Mouse (Mus musculus): ENCODE data around the gene Ermap. TPM values are rescaled to one million over a fixed set of nuclear protein-coding genes. Genes with fewer than 3 reads are reported as not detected.
A peak's percentile ranks its signal among the peaks of the same experiment; 100 is the strongest.

Ermap gene
- total RNA-seq (2014; rRNA removed) = 0.18 and 0.37 TPM in 2 replicates
- polyA plus RNA-seq (2015; fragmentation: Nextera tagmentation; extraction: Ambion mirVana) = 0.48 and 0.50 TPM in 2 replicates

DNA sequence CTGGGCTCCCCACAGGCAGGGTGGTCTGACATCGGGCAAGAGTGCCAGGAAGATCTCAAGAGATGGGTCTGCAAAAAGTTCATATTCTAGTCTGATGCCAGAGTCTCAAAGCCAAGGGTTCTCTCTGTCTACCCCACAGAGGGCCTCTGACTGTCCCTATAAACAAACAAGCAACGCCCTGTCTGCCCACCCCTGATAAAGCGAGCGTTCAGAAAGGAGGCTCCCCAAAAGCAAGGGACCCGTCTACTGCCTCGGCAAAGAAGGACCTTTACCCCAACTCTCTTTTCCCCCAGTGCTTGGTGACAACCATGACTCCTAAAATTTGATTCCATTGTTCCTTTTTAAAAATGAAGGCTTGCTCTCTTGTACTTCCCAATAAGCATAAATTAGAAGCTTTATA lies at the start of gene Ermap:
TSS of gene Ermap (minus strand) at position 148 of the 400 bp plus-strand sequence.
- DNase-seq (ENCODE audit: low spot score) (no peak), ATAC-seq (no peak)
- Histone ChIP-seq H3K9ac (replicated peaks; ENCODE audit: low read length) (no peak within 1 kb of the TSS), H3K4me3 (ENCODE audit: low read length) (no peak within 1 kb of the TSS), H3K27ac (no peak within 1 kb of the TSS), H3K9me3 (ENCODE audit: low read length) (no peaks in the 10 kb centered on the region), H3K4me1 (ENCODE audit: insufficient read depth, low read length) (no peaks in the 10 kb centered on the region), H3K27me3 (ENCODE audit: insufficient read depth, low read length) (no peaks in the 10 kb centered on the region), H3K36me3 (ENCODE audit: insufficient read depth, low read length) (no peaks in the 10 kb centered on the region), H3K4me2 (ENCODE audit: low read depth, low read length) (no peak within 1 kb of the TSS)
- no peak for TF ChIP-seq CTCF (IDR thresholded peaks at IDR 0.05; ENCODE audit: low read depth)
- WGBS = 43% methylated on average over 6 of the region's 6 CpGs

DNA sequence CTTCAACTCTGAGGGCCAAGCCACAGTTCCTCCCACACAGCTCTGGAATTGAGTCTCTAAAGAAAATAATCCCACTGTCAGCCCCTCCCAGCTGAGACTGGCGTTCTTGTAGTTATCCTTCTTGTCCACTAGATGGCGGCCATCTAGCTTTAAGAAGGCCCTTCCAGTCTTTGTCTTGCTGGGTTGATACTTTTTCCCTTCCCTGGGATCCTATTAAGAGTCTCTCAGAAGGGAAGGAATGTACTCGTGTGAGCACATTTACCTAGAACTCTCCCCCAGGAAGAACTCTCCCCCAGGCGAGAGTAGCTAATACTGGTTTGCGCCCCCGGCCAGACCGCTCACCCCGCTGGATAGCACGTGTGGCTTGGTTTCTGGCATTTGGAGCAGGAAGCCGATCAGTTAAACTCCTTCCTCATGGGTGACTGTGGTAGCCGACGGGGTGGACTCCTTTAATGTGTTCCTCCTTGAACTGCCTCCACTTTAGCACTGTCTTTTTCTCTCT lies 49.4 kb upstream of the Ermap start:
- Histone ChIP-seq H3K4me3 (ENCODE audit: low read length) (no peak overlapping the region), H3K9ac (replicated peaks; ENCODE audit: low read length) (no peak overlapping the region), H3K27me3 (ENCODE audit: insufficient read depth, low read length) (no peaks in the 10 kb centered on the region), H3K4me2 (ENCODE audit: low read depth, low read length) (no peak overlapping the region), H3K36me3 (ENCODE audit: insufficient read depth, low read length) (peaks cover 21% of the 10 kb centered on the region), H3K27ac (no peak overlapping the region), H3K9me3 (ENCODE audit: low read length) (no peaks in the 10 kb centered on the region), H3K4me1 (ENCODE audit: insufficient read depth, low read length) (no peaks in the 10 kb centered on the region)
- WGBS = 34% methylated on average over 12 of the region's 12 CpGs
- peak; percentile 67 for ATAC-seq
- DNase-seq (ENCODE audit: low spot score) = peak; percentile 89
- peak; percentile 90 for TF ChIP-seq CTCF (IDR thresholded peaks at IDR 0.05; ENCODE audit: low read depth)

DNA sequence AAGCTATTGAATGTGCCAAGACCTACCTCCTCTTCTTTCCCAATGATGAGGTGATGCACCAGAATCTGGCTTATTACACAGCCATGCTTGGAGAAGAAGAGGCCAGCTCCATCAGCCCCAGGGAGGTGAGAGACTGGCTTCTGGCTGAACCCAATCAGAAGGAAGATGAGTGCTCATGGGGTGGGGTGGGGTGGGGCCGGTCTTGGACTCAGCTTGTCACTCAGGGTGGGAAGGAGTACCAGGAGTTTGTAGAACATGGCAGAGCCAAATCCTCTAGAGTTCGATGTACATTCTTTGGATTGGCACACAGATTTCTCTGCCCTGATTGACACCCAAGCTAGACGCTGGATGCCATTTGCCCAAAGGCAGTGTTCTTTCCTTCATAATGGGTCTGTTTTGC lies 48.9 kb upstream of the Ermap start:
- 76% methylated on average over 3 of the region's 3 CpGs for WGBS

DNA sequence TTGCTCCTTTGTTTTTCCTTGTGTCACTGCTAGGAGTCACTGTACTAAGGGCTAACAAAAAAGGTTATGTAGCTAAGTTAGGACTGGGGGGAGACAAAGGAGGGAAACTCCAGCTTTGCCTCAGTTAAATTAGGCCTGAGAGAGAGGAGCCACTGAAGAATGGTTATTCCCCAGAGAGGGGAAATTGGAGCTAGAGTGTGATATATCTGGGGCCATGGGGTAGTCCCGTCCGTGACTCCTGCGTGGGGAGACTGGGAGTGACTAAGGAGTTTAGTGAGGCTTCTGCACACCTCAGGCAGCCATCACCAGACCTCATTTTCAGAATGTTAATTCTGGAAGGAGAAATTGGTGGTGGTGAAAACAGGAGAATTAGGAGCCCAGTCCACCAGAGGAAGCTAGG lies 44.5 kb upstream of the Ermap start:
- DNase-seq (ENCODE audit: low spot score) (no peak), ATAC-seq (no peak)
- Histone ChIP-seq H3K27ac (no peak overlapping the region), H3K4me3 (ENCODE audit: low read length) (peak overlapping the region; percentile 91), H3K36me3 (ENCODE audit: insufficient read depth, low read length) (no peaks in the 10 kb centered on the region), H3K4me1 (ENCODE audit: insufficient read depth, low read length) (peaks cover 6% of the 10 kb centered on the region), H3K9ac (replicated peaks; ENCODE audit: low read length) (no peak overlapping the region), H3K9me3 (ENCODE audit: low read length) (no peaks in the 10 kb centered on the region), H3K27me3 (ENCODE audit: insufficient read depth, low read length) (no peaks in the 10 kb centered on the region), H3K4me2 (ENCODE audit: low read depth, low read length) (peak overlapping the region; percentile 81)
- no peak for TF ChIP-seq CTCF (IDR thresholded peaks at IDR 0.05; ENCODE audit: low read depth)
- WGBS = 92% methylated on average over 3 of the region's 3 CpGs

More for the DNA sequence above, 48.9 kb upstream of the Ermap start:
- Histone ChIP-seq H3K9ac (replicated peaks; ENCODE audit: low read length) (no peak overlapping the region), H3K9me3 (ENCODE audit: low read length) (no peaks in the 10 kb centered on the region), H3K27ac (no peak overlapping the region), H3K4me2 (ENCODE audit: low read depth, low read length) (no peak overlapping the region), H3K36me3 (ENCODE audit: insufficient read depth, low read length) (peaks cover 16% of the 10 kb centered on the region; the same call in 1 of the 2 replicates), H3K4me3 (ENCODE audit: low read length) (no peak overlapping the region), H3K27me3 (ENCODE audit: insufficient read depth, low read length) (no peaks in the 10 kb centered on the region), H3K4me1 (ENCODE audit: insufficient read depth, low read length) (no peaks in the 10 kb centered on the region)
- no peak for ATAC-seq
- TF ChIP-seq CTCF (IDR thresholded peaks at IDR 0.05; ENCODE audit: low read depth) = no peak
- DNase-seq (ENCODE audit: low spot score) = no peak

DNA sequence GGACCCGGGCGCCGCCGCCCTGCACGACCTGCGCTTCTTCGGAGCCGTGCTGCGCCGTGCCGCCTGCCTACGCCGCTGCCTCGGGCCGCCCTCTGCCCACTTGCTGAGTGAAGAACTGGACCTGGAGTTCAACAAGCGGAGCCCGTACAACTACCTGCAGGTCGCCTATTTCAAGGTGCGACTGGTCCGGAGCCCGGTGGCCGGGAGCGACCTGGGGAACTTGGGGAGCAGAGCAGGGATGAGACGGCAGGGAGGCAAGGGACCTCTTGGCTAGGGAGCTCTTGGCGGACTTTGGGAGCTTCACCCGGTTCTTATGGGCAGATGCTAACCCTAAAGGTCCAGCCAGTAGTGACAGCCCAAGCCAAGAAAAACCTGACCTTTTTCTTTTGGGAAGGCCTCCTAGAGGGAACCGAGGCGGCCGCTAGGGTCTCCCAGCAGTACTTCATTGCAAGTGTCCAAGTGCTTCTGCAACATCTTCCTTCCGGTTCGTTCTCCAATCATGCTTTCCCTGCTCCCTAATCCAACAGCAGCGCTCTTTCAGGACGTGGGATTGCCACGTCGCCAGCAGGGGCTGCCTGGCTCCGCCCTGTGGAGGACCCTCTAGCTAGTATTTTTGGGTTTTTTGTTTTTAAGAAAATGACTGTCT lies 43.6 kb upstream of the Ermap start:
- peak; percentile 61 for TF ChIP-seq CTCF (IDR thresholded peaks at IDR 0.05; ENCODE audit: low read depth)
- H3K36me3 ChIP-seq (ENCODE audit: insufficient read depth, low read length) = no peaks in the 10 kb centered on the region
- no peaks in the 10 kb centered on the region for H3K27me3 ChIP-seq (ENCODE audit: insufficient read depth, low read length)
- no peaks in the 10 kb centered on the region for H3K9me3 ChIP-seq (ENCODE audit: low read length)
- peak overlapping the region; percentile 70 for H3K27ac ChIP-seq
- peak overlapping the region; percentile 81 for H3K4me2 ChIP-seq (ENCODE audit: low read depth, low read length)
- under 1% methylated on average over 36 of the region's 36 CpGs for WGBS
- peaks cover 6% of the 10 kb centered on the region for H3K4me1 ChIP-seq (ENCODE audit: insufficient read depth, low read length)
- peak overlapping the region; percentile 91 for H3K4me3 ChIP-seq (ENCODE audit: low read length)
- H3K9ac ChIP-seq (replicated peaks; ENCODE audit: low read length) = peak overlapping the region; percentile 79
- no peak for ATAC-seq
- peak; percentile 76 for DNase-seq (ENCODE audit: low spot score)

DNA sequence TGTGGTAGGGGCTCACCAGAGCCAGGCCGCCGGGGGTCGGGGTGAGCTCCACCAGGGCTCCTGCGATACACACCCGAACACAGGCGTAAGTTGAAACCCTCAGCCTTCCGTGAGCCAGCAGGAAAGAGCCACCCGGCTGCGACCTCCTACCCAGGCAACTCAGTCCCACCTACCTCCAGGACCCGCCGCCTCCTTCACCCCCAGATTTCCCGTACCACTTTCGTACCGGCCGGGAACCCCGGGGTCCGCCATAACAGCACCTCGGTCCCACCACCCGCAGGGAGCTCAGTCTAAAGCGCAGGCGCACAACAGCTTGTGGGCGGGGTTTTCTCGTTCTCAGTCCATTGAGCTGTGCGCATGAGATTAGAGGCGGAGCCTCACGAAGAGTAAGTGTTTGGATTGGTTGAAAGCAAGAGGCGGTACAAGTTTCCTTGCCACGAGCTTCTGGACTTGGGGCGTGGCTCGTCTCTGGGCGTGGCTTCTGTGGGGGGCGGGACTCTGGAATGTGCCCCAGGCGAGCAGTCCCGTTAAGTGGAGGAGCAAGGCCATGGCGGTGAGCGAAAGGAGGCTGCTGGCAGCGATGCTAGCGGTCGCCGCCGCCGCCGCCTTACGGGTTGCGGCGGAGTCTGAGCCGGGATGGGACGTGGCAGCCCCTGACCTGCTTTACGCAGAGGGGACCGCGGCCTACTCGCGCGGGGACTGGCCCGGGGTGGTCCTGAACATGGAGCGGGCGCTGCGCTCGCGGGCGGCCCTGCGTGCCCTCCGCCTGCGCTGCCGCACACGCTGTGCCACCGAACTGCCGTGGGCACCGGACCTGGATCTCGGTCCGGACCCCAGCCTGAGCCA lies 42.8 kb upstream of the Ermap start, which contains the start of the genes AU022252 and P3h1:
TSS of gene AU022252 (minus strand) at position 303 of the 846 bp plus-strand sequence.
TSS of gene P3h1 (plus strand) at position 506 of the 846 bp plus-strand sequence.
- Histone ChIP-seq H3K27ac (peak within 1 kb of the TSS; percentile 70), H3K36me3 (ENCODE audit: insufficient read depth, low read length) (0 out of 2 replicates have a peak, but pooled peaks cover 7% of the 10 kb centered on the region), H3K4me3 (ENCODE audit: low read length) (peak within 1 kb of the TSS; percentile 91), H3K4me2 (ENCODE audit: low read depth, low read length) (peak within 1 kb of the TSS; percentile 81), H3K27me3 (ENCODE audit: insufficient read depth, low read length) (no peaks in the 10 kb centered on the region), H3K9ac (replicated peaks; ENCODE audit: low read length) (peak within 1 kb of the TSS; percentile 79), H3K9me3 (ENCODE audit: low read length) (no peaks in the 10 kb centered on the region), H3K4me1 (ENCODE audit: insufficient read depth, low read length) (peaks cover 6% of the 10 kb centered on the region)
- peak; percentile 98 for ATAC-seq
- under 1% methylated on average over 63 of the region's 71 CpGs for WGBS
- DNase-seq (ENCODE audit: low spot score) = peak; percentile 99
- no peak for TF ChIP-seq CTCF (IDR thresholded peaks at IDR 0.05; ENCODE audit: low read depth)

All from hindbrain, postnatal 0 days (tissue).